Mouse (Mus musculus): ENCODE measurements around the gene Adamts17.

The Adamts17 gene

DNA sequence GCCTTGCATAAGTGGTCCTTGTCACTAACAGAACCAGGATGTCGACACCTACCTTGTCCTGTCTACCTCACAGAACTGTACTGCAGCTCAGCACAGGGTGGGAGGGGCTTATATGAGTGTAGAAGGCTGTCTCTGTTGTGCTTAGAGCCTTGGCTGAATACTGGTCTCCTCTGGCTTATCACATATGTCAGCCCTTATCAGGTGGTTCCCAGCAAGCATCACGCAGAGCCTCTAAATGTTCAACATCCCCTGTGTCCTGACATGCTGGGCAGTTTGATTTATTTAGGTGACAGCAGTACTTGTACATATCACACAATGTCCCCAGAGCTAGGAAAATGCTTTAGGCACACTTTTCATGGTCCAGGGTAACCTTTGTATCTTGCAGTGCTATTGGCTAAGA lies 191.7 kb downstream of the Adamts17 start:
- no peak for DNase-seq (ENCODE audit: low spot score in 2 of 2)

DNA sequence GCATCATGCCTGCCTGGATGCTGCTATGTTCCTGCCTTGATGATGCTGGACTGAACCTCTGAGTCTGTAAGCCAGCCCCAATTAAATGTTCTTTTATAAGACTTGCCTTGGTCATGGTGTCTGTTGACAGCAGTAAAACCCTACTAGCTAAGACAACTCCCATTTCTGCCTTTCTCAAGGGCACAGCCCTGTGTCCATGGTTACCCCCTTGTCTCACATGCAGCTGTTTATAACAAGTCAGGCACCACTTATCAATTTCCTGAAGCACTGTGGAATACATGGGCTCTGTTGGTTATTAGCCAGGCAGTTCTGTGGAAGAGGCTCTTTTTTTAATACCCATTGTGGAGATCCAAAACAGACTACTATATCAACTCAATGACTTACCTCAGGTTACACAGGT lies 193.1 kb downstream of the Adamts17 start:
- no peak for DNase-seq (ENCODE audit: low spot score in 2 of 2)

DNA sequence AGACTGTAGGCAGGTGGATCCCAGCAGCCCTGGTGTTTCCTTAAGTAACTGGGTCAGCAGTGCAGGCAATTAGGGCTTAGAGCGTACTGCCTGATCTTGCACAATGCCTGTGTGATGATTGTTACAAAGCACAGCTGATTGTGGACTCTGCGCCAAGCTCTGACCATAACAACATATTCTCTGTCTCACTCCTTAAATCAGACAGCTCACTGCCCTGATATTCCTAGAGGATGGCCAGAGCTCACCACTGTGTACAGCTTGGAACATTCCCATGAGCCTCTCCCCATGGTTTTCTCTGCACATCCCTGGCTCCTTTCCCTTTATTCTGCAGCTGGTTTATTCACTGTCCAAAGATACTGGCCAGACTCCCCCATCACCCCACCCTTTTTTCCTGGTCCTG lies 194.8 kb downstream of the Adamts17 start:
- DNase-seq (ENCODE audit: low spot score in 2 of 2) = no peak

DNA sequence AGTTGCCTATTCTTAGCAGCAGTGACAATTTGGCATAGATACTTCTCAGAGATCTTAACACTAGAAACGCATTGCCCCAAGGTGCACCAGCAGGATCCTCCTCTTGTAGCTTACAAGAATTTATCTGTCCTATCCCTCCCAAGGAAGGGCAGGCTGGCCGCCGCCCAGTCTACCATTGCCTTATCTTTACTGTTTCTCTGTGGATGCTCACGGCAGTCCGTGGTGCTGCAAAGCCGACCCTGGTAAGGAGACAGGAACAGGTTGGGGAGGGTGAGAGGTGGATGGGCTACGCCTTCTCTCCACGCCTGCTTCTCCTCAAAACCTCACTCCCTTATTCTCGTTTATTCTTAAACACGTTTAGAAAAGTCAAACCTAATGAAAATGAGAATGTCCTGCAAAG lies 195.7 kb downstream of the Adamts17 start:
- DNase-seq (ENCODE audit: low spot score in 2 of 2) = no peak

DNA sequence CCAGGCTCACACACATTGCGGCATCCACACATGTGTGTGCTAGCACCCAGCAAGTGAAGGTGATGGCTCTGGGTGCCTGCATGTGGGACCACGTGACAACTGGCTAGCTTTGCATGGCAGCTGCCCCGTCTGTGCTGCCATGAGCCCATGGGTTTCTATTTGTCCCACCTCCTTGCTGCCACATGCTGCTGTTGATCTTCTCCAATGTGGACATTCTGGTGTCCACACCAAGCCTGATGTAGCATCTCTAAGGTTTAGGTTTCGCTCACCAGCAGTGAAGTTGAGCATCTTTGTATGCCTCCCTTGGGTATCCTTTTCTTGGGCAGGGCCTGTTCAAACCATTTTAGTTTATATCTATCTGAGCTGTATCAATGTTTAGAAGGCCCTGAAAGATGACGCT lies 196.1 kb downstream of the Adamts17 start:
- DNase-seq (ENCODE audit: low spot score in 2 of 2) = no peak

DNA sequence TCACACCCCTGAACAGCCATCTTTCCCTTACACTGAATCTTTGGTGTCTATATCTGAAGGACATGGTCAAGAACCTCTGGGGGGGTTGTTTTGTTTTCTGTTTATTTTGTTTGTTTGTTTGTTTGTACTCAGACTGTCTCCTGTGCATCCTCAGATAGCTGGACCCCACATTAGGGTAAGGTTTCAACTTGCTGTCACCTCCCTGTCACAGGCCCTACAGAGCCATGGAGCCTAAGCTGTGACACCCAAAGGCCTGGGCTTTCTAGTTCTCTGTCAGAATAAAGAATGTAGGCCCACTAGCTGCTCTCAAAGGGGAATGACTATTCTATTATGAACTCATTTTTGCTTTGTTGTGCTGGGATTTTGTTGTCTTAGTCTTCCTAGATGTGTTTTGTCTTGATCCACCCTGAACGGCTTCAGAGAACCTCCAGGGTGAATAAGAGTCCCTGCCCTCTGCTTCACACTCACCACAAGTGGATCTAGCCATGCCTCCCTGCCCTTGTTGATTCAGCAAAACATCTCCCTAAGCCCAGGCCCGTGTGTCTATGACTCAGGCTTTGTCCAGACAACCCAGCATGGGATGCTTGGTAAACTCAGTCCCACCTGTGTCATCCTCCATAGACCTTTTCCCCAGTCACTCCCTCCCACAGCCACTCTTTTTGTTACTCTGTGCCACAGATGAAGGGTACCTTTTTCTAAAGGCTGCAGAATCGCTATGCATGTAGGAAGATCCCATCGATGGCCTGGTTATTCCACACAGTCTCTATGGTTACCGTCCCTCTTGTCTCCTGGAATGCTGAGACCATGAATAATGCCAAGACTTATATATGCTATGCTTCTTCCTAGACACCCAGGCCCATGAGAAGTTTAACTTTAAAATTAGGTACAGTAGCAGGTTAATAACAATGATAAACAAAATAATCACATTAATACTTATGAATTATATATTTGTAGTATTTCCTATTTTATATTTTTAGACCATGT lies 197.3 kb downstream of the Adamts17 start:
- no peak for DNase-seq (ENCODE audit: low spot score in 2 of 2)

DNA sequence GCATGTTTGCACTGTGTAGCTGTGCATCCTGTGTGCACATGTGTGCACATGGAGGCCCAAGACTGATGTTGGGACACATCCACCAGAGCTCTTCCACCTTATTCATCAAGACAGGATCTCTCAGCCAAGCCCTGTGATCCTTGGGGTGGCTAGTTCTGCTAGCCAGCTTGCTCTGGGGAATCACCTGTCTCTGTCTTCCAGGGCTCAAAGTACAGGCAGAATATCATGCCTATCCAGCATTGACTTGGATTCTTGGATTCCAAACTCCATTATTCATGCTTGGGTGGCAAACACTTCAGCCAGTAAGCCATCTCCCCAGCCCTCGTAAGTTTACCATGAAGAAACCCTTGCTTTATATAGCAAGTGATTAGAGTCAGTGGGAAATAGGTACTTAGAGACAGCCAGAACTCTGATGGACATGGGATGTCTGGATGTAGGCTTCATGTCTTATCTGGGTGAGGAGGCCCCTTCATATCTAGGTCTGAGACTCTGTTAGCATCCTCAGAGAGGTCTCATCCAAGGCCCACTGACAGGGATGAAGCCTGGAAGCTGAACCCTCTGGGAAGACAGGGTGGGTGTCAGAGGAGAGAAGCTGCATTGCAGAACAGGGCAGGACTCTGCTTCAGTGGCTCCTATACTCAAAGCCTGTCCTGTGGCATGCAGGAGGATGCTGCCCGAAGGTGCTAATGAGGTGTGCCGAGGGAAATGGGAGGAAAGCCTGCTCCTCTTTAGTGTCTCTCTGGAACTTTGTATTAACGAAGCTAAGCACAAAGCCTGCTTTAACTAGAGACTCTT lies 198.4 kb downstream of the Adamts17 start:
- DNase-seq (ENCODE audit: low spot score in 2 of 2) = no peak

DNA sequence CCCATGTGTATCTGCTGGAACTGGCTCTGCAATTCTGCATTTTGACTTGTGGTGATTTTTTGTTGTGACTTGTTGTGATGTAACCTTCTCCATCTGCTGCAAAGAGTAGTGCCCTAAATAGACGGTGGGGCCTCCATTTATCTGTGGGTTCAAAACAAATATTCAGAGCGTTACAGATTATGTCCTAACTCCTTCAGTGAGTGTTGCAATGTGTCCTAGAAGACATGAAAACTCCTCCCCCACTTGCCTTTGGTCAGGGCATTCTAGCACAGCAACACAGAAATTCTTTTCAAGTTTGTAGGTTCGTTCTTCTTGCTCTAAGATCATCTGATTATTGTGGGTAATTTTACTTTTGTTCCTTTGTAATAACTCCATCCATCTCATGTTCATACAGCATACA lies 199.6 kb downstream of the Adamts17 start:
- DNase-seq (ENCODE audit: low spot score in 2 of 2) = no peak

DNA sequence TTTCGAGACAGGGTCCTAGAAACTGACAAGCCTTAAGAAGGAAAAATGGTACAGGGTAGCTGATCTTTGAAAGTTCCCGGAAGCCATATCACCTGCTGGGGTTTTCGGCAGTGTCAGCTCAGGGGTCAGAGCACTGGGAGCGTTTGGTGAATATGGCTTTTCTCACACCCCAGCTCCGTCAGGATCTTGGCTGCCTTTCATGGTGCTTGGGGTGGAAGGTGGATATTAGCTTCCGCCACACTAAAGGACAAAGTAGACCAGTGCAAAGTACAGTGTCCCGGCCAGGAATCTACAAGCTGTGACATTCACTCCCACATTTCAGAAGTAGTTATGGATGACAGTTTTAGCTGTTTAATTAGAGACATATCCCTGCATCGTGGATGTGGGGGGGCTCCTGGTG lies 200.3 kb downstream of the Adamts17 start:
- no peak for DNase-seq (ENCODE audit: low spot score in 2 of 2)

DNA sequence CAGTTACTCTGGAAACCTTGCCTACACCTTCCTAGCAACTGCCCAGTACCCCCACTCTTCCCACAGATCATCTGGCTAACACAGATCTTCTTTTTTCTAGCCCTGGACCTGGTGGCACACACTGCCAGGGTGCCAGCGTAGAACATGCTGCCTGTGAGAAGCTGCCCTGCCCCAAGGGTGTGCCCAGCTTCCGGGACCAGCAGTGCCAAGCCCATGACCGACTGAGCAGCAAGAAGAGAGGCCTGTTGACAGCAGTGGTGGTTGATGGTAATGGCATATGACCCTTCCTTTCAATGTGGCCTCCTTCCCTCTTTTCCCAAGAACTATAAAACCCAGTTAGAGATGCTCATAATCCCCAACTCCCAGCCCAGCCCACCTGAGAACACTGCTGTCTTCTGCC lies 202.2 kb downstream of the Adamts17 start:
- no peak for DNase-seq (ENCODE audit: low spot score in 2 of 2)

DNA sequence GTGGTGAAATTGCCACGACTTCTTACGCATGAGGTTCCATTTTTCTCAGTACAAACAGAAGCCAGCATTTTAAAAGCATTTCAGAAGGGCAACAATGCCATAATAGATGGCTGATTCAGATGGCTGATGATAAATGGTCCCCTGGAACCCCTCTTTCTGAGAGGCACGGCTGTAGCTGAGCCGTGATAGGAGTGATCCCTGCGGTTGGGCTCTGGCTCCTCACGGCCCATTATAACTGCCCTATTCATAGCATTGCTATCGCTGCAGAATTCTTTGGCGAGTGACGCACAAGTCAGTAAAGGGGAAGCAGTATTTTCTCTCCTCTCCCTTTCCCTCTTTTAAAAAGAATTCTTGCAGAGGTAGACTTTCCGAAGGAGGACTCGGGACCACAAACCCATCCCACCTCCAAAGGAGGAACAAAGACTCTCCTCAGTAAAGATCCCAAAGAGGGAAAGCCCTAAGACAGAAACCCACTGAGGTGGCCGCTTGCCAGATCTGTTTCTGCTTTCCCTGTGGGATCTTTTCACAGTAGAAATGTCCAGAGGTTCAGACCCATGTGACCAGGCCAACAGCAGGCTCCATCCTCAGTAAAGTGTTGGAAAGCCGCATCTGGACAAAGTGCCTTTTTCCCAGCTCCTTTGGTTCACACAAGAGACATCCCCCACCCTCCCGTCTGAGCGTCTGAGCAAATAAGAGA lies 204.7 kb downstream of the Adamts17 start:
- DNase-seq (ENCODE audit: low spot score in 2 of 2) = no peak

DNA sequence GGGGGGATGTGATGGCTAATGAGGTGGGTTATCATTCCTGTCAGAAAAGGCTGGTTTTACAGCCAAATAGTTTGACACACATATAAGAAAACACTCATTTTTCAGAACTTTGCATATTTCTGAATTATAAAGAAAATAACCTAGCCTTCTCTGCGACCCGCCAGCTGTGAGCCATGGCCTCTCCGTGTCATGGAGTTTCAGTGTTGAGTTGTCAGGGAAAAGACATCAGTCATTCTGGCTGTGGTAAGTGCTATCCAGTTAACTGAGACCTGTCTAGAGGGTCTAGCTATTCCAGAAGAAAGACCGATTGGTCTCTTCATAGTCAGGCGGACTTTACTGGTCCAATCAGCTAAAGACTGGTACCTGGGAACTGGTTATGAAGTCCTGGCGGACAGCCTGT lies 205.7 kb downstream of the Adamts17 start:
- DNase-seq (ENCODE audit: low spot score in 2 of 2) = no peak

DNA sequence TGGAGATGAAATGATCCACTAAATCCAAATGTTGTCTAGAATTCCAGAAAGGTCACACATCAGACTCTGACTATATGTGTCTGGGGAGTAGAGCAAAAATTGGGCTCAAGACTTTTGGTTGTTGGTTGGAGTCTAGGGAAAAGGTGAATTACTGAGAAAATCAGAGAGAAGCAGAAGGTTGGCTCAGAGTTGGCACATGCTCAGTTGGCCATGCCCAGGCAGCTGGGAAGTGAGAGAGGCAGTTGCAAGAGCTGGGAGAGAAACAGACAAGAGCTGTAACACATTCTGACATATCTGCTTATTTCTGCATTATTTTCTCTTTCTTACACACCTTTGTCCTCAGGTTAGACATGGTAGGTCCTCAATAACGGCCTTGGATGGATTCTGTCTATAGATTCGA lies 209.7 kb downstream of the Adamts17 start:
- DNase-seq (ENCODE audit: low spot score in 2 of 2) = no peak

DNA sequence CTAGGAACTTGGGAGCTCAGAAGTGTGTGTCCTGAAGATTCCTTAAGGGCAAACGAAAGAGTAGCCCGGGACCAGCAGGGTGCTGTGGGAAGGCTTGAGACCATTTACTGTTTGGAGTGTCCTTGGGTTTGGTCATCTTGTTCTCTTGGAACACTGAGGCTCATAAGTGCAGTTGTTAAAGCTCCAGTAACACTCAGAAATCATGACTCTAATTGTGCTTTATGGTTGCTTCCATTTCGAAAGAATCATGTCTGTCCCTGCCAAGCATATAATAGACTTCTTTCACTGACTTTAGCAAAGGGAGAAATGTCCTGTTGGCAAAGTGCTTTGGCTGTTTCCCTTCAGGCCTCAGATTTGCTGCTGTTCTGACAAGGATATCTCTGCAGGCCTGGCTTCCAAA lies 210.9 kb downstream of the Adamts17 start:
- no peak for DNase-seq (ENCODE audit: low spot score in 2 of 2)

DNA sequence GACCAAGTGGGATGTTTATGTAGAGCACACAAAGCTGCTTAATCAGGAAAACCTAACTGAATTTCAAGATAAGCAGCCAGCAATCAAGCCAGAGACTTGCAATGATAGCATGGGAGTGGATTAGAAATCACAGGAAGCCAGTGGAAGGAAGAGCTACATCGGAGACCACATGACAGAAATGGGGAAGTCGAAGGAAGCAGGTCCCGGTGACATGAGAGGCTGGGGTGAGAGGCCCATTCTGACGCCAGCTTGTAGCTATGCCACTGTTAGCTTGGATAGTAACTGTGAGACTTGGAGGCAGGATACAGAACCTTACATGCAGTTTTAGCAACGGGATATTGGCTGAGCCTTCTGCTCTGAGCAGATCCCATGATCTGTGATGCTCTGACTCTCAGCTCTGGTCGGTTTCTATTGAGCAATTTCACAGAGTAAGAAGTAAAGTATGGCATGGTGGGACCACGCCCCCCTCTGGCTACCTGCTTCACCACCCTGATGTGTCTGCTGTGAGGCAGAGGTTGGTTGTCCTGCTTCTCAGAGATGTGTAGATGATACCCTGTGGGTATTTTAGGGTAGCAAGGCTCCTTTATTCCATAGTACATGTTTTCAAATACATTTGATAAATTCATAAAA lies 211.7 kb downstream of the Adamts17 start:
- DNase-seq (ENCODE audit: low spot score in 2 of 2) = no peak

DNA sequence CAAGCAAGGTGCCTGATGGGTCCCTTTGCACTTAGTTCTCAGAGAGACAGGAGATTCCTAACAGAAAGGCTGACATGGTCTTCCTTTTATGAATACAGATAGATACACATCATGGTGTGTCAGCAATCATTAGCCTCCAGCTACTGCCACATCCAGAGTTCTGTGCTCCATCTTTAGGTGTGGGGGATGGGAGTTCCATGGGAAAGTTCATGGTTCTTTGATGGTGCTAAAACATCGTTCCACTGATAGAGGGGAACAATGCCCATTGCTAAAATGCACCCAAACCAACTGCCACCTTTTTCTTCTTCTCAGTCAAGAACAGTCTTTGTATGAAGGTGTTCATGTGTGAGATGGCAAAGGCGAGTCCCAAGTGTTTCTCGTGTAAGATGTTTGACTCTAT lies 215.3 kb downstream of the Adamts17 start:
- DNase-seq (ENCODE audit: low spot score in 2 of 2) = no peak

DNA sequence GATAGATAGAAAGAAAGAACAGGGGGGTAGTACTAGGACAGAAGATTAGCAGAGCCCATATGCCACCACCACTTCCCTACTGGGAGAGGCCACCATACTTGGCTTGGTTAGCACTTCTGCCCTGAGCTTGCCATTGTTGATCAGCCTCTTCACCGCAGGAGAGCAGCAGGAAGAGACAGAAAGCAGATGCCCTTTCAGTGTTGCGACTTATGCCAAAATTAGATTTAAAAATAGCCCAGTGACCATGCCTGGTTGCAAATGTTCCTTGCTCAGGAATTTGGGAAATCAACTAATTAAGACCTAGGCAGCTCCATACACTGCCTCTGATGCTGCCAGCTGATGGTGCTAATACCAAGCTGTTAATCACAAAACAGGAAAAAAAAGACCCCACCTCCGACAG lies 216.0 kb downstream of the Adamts17 start:
- DNase-seq (ENCODE audit: low spot score in 2 of 2) = no peak

DNA sequence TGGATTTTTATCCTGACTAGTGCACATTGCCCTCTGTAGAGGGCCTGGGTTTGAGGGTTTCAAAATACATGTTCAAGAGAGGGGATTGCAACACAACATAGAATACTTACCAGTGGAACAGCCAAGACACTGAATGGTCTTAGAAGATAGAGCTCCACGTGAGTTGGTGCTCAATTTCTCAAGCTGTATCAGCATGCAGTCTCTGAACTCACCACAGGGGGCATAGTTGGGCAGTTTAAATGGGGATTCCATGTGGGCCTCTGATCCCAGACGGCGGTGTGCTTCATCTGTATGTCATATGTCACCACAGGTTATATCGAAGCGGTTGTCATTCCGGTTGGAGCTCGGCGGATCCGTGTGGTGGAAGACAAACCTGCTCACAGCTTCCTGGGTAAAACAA lies 222.2 kb downstream of the Adamts17 start:
- DNase-seq (ENCODE audit: low spot score in 2 of 2) = peak in 1 of 2 experiments; percentile 42

DNA sequence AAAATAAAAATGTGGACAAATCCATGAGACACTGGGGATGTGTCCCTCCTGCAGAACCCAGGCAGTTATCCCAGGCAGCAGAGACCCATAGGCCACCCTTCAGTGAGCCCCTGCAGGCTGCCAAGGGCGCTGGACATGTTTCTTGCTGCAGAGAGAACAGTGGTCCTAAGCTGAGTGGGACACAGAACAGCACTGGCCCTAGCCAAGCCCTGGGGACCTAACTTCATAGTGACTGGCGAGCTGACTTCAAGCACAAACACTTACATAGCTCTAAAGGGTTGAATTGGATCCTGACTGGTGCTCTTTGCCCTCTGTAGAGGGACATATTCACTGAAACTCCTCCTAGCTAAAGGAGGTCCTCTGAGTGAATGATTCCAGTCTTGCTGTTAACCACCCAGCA lies 223.0 kb downstream of the Adamts17 start:
- no peak for DNase-seq (ENCODE audit: low spot score in 2 of 2)

DNA sequence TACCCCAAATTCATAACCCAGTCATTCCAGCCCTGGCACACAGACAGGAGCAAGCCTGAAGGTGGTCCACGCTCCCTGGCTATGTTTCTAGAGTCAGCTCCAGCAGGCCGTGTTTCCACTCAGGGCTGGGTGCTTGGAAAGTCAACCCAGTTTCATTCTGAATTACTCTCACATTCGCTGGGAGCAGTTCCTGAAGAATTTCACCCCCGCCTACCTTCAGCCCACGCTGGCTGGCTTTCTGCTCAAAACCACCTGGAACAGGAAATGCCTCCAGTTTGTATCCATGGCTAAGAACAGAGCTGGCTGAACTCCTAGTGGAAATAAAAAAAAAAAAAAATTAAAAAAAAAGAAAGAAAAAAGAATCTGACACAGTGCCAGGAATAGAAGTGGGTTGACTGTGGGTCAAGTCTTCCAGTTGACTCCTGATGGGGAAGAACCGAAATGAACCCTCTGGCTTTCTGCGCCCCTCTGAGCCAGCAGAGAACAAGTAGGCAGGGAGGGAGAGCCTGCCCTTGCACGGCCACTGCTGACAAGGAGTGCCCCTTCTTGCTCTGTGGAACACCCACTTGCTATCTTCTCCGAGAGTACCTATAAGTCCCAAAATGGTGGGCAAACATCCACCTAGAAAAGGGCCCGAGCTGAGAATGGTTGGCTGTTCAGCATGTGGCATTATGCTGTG lies 225.2 kb downstream of the Adamts17 start:
- no peak for DNase-seq (ENCODE audit: low spot score in 2 of 2)

DNA sequence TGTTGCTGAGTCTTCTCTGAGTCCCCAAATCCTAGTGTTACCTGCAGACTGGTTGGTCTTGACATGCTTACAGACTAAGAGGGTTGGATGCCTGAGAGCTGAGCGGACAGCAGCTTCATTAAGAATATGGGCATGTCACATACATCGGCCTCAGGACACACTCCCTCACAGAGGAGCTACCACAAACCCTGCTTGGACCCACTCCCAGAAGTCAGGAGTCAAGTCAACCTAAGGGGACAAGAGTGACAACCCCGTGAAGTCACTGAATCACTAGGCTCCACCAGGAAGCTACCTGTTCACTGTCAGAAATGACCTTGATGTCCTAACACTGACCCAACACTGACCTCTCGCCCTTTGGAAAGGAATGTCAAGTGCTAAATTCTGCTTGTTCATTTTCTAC lies 226.1 kb downstream of the Adamts17 start:
- DNase-seq (ENCODE audit: low spot score in 2 of 2) = no peak

Data from spleen, postnatal 10 days (tissue).